In genomic region chr16:33697576-33698276, GRCm38 (mm10) we compare ENCODE assay signal across 10 mouse cellular contexts. TPM values are rescaled to one million over a fixed set of nuclear protein-coding genes. Genes with fewer than 3 reads are reported as not detected.
DNase-seq lines count a peak whose midpoint lies in the region; ATAC-seq lines count a peak whose summit lies in the region.
"Had no signal": no experiment of that assay in that cellular context is flagged by ENCODE, and none has a peak within 500 bp of the region (broad histone marks: within the 10 kb centered on the region; RNA-seq: fewer than 3 reads in every experiment).

No protein-coding gene starts in this region.

- H3K27ac ChIP-seq in kidney, embryonic 14.5 days (ENCODE audit: low read depth, low read length): peak overlapping the region; percentile 55; the same call in 1 of the 2 replicates
- peak overlapping the region; percentile 94 for H3K27ac ChIP-seq in brown adipose tissue, adult 24 weeks (replicated peaks; ENCODE audit: low read depth, low read length)
- peak overlapping the region; percentile 64 for H3K27ac ChIP-seq in heart, embryonic 11.5 days (ENCODE audit: low read depth, low read length)
- H3K27ac ChIP-seq: limb, embryonic 12.5 days had no signal

- no peak overlapping the region for H3K4me3 ChIP-seq in kidney, embryonic 14.5 days (ENCODE audit: low read length)
- H3K4me3 ChIP-seq in brown adipose tissue, adult 24 weeks (ENCODE audit: insufficient read depth, low read depth, low read length): peak overlapping the region; percentile 4; the same call in 1 of the 2 replicates
- no peak overlapping the region for H3K4me3 ChIP-seq in heart, embryonic 11.5 days (ENCODE audit: low read depth, low read length)
- H3K4me3 ChIP-seq: limb, embryonic 12.5 days had no signal

- DNase-seq in kidney, adult 18-20 months: no peak
- peak; percentile 29 to 59 for DNase-seq in kidney, postnatal 25 days
- no peak for DNase-seq in urinary bladder, postnatal 10 days (ENCODE audit: low spot score)
- no peak for DNase-seq in right cerebral cortex, postnatal 25 days
- no peak for DNase-seq in gastrocnemius, adult 18-20 months (ENCODE audit: low spot score)
- DNase-seq: thymus, postnatal 4 days had no signal

- 35% methylated on average over 9 of the region's 9 CpGs for WGBS in kidney, embryonic 14.5 days
- WGBS in heart, embryonic 11.5 days (ENCODE audit: insufficient replicate concordance): 54% methylated on average over 9 of the region's 9 CpGs

- H3K9ac ChIP-seq in kidney, embryonic 14.5 days (ENCODE audit: low read depth, low read length): 0 out of 2 replicates have a peak overlapping the region, but pooled peaks have one; percentile 13
- H3K9ac ChIP-seq in heart, embryonic 11.5 days (ENCODE audit: low read depth, low read length): 0 out of 2 replicates have a peak overlapping the region, but pooled peaks have one; percentile 10
- H3K9ac ChIP-seq: limb, embryonic 12.5 days had no signal

- no peaks in the 10 kb centered on the region for H3K9me3 ChIP-seq in kidney, embryonic 14.5 days (ENCODE audit: control insufficient read depth, low read length)
- H3K9me3 ChIP-seq in heart, embryonic 11.5 days (replicated peaks; ENCODE audit: control insufficient read depth, low read length): no peaks in the 10 kb centered on the region
- H3K9me3 ChIP-seq: limb, embryonic 12.5 days had no signal

- no peak for ATAC-seq in kidney, embryonic 14.5 days (ENCODE audit: low FRiP score, low TSS enrichment)
- no peak for ATAC-seq in heart, embryonic 11.5 days (replicated peaks; ENCODE audit: insufficient number of reproducible peaks, low FRiP score, low TSS enrichment)

- H3K36me3 ChIP-seq in kidney, embryonic 14.5 days (ENCODE audit: control insufficient read depth, insufficient read depth, low read length): no peaks in the 10 kb centered on the region
- 0 out of 2 replicates have a peak, but pooled peaks cover 2% of the 10 kb centered on the region for H3K36me3 ChIP-seq in heart, embryonic 11.5 days (ENCODE audit: control insufficient read depth, insufficient read depth, low read length)
- H3K36me3 ChIP-seq: limb, embryonic 12.5 days had no signal

- no peaks in the 10 kb centered on the region for H3K27me3 ChIP-seq in kidney, embryonic 14.5 days (ENCODE audit: control insufficient read depth, insufficient read depth, low read length)
- H3K27me3 ChIP-seq in heart, embryonic 11.5 days (ENCODE audit: control insufficient read depth, insufficient read depth, low read length): no peaks in the 10 kb centered on the region
- H3K27me3 ChIP-seq: limb, embryonic 12.5 days had no signal

- peaks cover 17% of the 10 kb centered on the region; the same call in 1 of the 2 replicates for H3K4me1 ChIP-seq in kidney, embryonic 14.5 days (ENCODE audit: control insufficient read depth, insufficient read depth, low read length)
- peaks cover 64% of the 10 kb centered on the region for H3K4me1 ChIP-seq in brown adipose tissue, adult 24 weeks (ENCODE audit: control insufficient read depth, insufficient read depth, insufficient read length, low read length)
- peaks cover 28% of the 10 kb centered on the region for H3K4me1 ChIP-seq in heart, embryonic 11.5 days (ENCODE audit: control insufficient read depth, insufficient read depth, low read length)

- H3K4me2 ChIP-seq in kidney, embryonic 14.5 days (replicated peaks; ENCODE audit: low read depth, low read length): no peak overlapping the region
- H3K4me2 ChIP-seq in heart, embryonic 11.5 days: no peak overlapping the region
- H3K4me2 ChIP-seq: limb, embryonic 12.5 days had no signal

RNA-seq across cellular contexts. Expression of gene Heg1, which starts 13.6 kb away (rescaled TPM):
- polyA plus RNA-seq in kidney, embryonic 14.5 days (2014; fragmentation: Nextera tagmentation; extraction: Ambion mirVana): 14.2 and 21.5 TPM in 2 replicates
- polyA plus RNA-seq in brown adipose tissue, adult 24 weeks (2012; ENCODE audit: insufficient read depth, insufficient read length, missing spikeins): 23.0 and 34.7 TPM in 2 replicates
- 31.3 and 37.2 TPM in 2 replicates for polyA plus RNA-seq in heart, embryonic 11.5 days (2014; fragmentation: Nextera tagmentation; extraction: Ambion mirVana)
- 10 to 100 TPM; 20.8 to 34.1 TPM for total RNA-seq in gastrocnemius, adult 18-20 months (2021)

Comparison
In these comparisons a context has a peak if more than half of its experiments do, and no peak if none do; other contexts are left out.
1. DNase-seq: peak in kidney, postnatal 25 days (2 of 2); none in kidney, adult 18-20 months (single experiment), urinary bladder, postnatal 10 days (single experiment), right cerebral cortex, postnatal 25 days (single experiment) and gastrocnemius, adult 18-20 months (single experiment).
2. Peak in every context shown above with its lines, with median percentiles within 50 percentile points of each other: H3K27ac ChIP-seq.